Mouse (Mus musculus) forelimb bud, embryonic 11.5 days (tissue): ENCODE results near the gene Alms1.
"Not testable (repeated sequence)": the region's sequence is repeated elsewhere in the genome, so short reads cannot be mapped to it uniquely, and the experiment has no call there.

Experiments
- DNase-seq: peaks from one replicate; pipeline ENCODE4 v3.0.0-alpha.2; 2012; ENCODE audit warnings: low read depth, low spot score

Alms1 gene

DNA sequence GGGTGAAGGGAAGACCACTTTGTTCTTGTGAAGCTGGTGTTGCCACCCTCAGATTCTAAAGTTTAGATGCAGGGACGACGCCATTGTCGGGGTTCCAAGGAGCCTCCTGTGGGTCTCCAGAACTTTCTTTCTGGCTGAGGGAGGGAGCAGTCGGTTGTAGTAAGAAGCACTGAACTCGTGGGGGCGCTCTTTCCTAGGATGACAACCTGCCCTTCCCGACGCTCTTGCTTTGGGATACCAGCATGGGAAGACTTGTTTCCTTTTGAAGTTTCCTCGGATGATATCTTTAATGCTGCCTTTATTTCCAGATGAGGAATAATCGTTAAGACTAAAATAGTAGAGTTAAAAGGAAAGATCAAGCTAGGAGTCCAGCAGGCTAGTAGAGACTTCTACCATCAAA, 125.8 kb downstream of the Alms1 start, which contains the start of gene Nat8f7:
Gene Nat8f7 (minus strand): TSS at position 101 of the 400 bp plus-strand sequence.
- not testable (repeated sequence) for DNase-seq
